Mouse (Mus musculus) forebrain, embryonic 15.5 days (tissue): ENCODE measurements at regions not wholly inside any gene's neighbourhood (a gene's known extent, or its start where the extent isn't known, plus 50 kb on each side); places are given as distances from the start of the nearest gene placed in this dataset.

Experiments
- ATAC-seq: fragments of 200-750 bp; cut with Nextera tagmentation; replicated peaks from 2 replicates; pipeline ENCODE4 v1.8.0; 2017; ENCODE audit warnings: mild to moderate bottlenecking, moderate TSS enrichment, moderate library complexity
- H3K27ac ChIP-seq: fragments of 300-500 bp; sonication (generic); replicated peaks from 2 replicates; pipeline ENCODE4 v1.5.1; 2015; ENCODE audit warnings: mild to moderate bottlenecking, inconsistent platforms
- H3K27me3 ChIP-seq: fragments of 300-500 bp; sonication (generic); 2 replicates; pipeline ENCODE4 v1.6.1; 2015; ENCODE audit warnings: inconsistent platforms
- H3K36me3 ChIP-seq: fragments of 300-500 bp; sonication (generic); 2 replicates; pipeline ENCODE4 v1.6.1; 2015; ENCODE audit warnings: mild to moderate bottlenecking, inconsistent platforms
- H3K4me1 ChIP-seq: fragments of 300-500 bp; sonication (generic); 2 replicates; pipeline ENCODE4 v1.6.1; 2015; ENCODE audit warnings: inconsistent platforms
- H3K4me2 ChIP-seq: fragments of 300-500 bp; sonication (generic); replicated peaks from 2 replicates; pipeline ENCODE4 v1.6.1; 2015; ENCODE audit warnings: mild to moderate bottlenecking, inconsistent platforms
- H3K4me3 ChIP-seq: fragments of 300-500 bp; sonication (generic); 2 replicates; pipeline ENCODE4 v1.5.1; 2015; ENCODE audit warnings: mild to moderate bottlenecking, inconsistent platforms
- H3K9ac ChIP-seq: fragments of 300-500 bp; sonication (generic); replicated peaks from 2 replicates; pipeline ENCODE4 v1.6.1; 2015; ENCODE audit warnings: mild to moderate bottlenecking, inconsistent platforms
- H3K9me3 ChIP-seq: fragments of 300-500 bp; sonication (generic); 2 replicates; pipeline ENCODE4 v1.6.1; 2016; ENCODE audit warnings: inconsistent platforms
- WGBS: fragments of 180-500 bp; shearing (Covaris S2); methylation state at CpG from one replicate; pipeline ENCODE4 v1.1.7; 2015; ENCODE audit warnings: mixed read lengths; 5-methylcytosine and 5-hydroxymethylcytosine counted together

GRCm38 (mm10) chr14:14640557-14640956 is 61.5 kb upstream of the Slc4a7 start:
- Histone ChIP-seq H3K9ac (no peak overlapping the region), H3K27me3 (no peaks in the 10 kb centered on the region), H3K9me3 (no peaks in the 10 kb centered on the region), H3K4me2 (no peak overlapping the region), H3K27ac (no peak overlapping the region), H3K4me3 (no peak overlapping the region), H3K4me1 (no peaks in the 10 kb centered on the region), H3K36me3 (no peaks in the 10 kb centered on the region)
- ATAC-seq, result no peak

- Histone ChIP-seq H3K4me1 (no peaks in the 10 kb centered on the region), H3K4me2 (no peak overlapping the region), H3K27ac (no peak overlapping the region), H3K9ac (no peak overlapping the region), H3K27me3 (no peaks in the 10 kb centered on the region), H3K36me3 (no peaks in the 10 kb centered on the region), H3K9me3 (no peaks in the 10 kb centered on the region), H3K4me3 (no peak overlapping the region)
- WGBS, result 87% methylated on average over 3 of the region's 3 CpGs
- ATAC-seq, result no peak
These were observed 58.5 kb upstream of the Slc4a7 start for GRCm38 (mm10) chr14:14643533-14643932.

GRCm38 (mm10) chr14:14645084-14645483 is 57.0 kb upstream of the Slc4a7 start:
- 71% methylated on average over 3 of the region's 3 CpGs for WGBS

More at GRCm38 (mm10) chr14:14645084-14645483, 57.0 kb upstream of the Slc4a7 start:
- no peak for ATAC-seq
- Histone ChIP-seq H3K4me2 (no peak overlapping the region), H3K4me3 (no peak overlapping the region), H3K9ac (no peak overlapping the region), H3K27ac (no peak overlapping the region), H3K27me3 (no peaks in the 10 kb centered on the region), H3K4me1 (no peaks in the 10 kb centered on the region), H3K36me3 (no peaks in the 10 kb centered on the region), H3K9me3 (no peaks in the 10 kb centered on the region)
